Mouse (Mus musculus): Measurements from ENCODE around the gene Ap5b1. TPM values are rescaled to one million over a fixed set of nuclear protein-coding genes. Genes with fewer than 3 reads are reported as not detected.

The Ap5b1 gene
- polyA plus RNA-seq, 1 experiment from 2014 or later: 2.9 TPM

DNA sequence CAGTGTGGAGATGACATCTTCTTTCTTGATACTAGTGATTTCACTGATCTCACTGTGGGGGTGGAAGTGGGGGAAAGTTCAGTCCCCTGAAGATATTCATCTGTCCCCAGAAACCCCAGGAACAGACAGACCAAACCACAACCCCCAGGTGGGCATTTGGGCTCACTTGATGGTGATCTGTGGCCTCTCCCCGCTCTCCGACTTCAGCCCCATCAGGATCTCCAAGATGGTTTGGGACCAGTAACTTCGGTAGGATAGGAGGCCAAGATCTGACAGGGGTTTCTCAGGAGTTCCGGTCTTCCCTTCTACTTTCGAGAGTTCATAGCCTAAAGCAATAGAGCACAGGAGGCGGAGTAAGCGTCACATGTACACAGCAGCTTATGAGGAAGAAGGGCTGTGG is 35.8 kb downstream of the Ap5b1 start:
- Histone ChIP-seq H3K9ac (peak overlapping the region; percentile 94; the same call in 1 of the 2 replicates), H3K4me1 (replicated peaks) (peaks cover 33% of the 10 kb centered on the region), H3K4me3 (no peak overlapping the region), H3K9me3 (no peaks in the 10 kb centered on the region), H3K27ac (replicated peaks) (no peak overlapping the region), H3K36me3 (peaks cover 60% of the 10 kb centered on the region), H3K4me2 (no peak overlapping the region), H3K27me3 (no peaks in the 10 kb centered on the region)
- no peak for ATAC-seq (ENCODE audit: low read depth)
- WGBS: 89% methylated on average over 7 of the region's 7 CpGs

DNA sequence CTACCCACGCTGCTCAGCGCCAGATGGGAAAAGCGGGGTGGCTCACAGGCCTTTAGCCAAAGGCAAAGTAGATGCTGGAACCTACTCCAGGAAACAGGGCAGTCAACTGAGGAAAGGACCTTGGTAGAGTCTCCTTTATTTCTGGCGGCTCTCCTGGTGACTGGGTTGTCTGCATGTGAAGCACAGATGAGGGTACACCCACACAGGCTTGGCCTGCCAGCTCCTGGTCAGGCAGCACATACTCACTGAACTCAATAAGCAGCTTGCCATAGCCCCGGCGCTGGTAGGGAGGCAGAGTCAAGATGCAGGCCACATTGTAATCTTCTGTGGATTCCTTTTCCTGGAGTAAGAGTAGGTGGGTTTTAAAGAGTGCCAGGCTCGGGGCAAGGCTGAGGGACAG is 37.3 kb downstream of the Ap5b1 start:
- Histone ChIP-seq H3K4me2 (no peak overlapping the region), H3K27ac (replicated peaks) (no peak overlapping the region), H3K9ac (no peak overlapping the region), H3K9me3 (no peaks in the 10 kb centered on the region), H3K27me3 (no peaks in the 10 kb centered on the region), H3K4me1 (replicated peaks) (peaks cover 40% of the 10 kb centered on the region), H3K36me3 (peaks cover 63% of the 10 kb centered on the region), H3K4me3 (no peak overlapping the region)
- 96% methylated on average over 7 of the region's 7 CpGs for WGBS
- no peak for ATAC-seq (ENCODE audit: low read depth)

DNA sequence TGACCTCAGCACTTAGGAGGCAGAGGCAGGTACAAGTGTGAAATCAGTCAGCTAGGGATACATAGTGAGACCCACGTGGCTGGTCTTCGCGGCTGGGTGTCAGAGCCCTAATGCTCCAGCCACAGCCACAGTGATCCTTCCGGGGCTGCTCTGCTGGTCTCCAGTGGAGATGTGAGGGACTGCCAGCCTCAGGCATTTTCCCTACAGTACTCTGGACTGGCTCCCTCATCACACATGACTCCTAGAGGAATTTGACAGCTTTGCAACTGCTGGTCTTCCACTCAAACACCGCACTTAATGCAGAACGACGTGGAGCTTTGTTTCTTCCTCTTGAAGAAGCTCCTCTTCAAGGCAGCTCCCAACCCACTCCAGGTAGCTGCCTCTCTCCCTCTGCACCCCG is 38.4 kb downstream of the Ap5b1 start:
- Histone ChIP-seq H3K9ac (no peak overlapping the region), H3K4me3 (no peak overlapping the region), H3K27ac (replicated peaks) (no peak overlapping the region), H3K27me3 (no peaks in the 10 kb centered on the region), H3K9me3 (no peaks in the 10 kb centered on the region), H3K4me2 (no peak overlapping the region), H3K36me3 (peaks cover 63% of the 10 kb centered on the region), H3K4me1 (replicated peaks) (peaks cover 49% of the 10 kb centered on the region)
- WGBS: 82% methylated on average over 8 of the region's 8 CpGs
- ATAC-seq (ENCODE audit: low read depth): no peak

DNA sequence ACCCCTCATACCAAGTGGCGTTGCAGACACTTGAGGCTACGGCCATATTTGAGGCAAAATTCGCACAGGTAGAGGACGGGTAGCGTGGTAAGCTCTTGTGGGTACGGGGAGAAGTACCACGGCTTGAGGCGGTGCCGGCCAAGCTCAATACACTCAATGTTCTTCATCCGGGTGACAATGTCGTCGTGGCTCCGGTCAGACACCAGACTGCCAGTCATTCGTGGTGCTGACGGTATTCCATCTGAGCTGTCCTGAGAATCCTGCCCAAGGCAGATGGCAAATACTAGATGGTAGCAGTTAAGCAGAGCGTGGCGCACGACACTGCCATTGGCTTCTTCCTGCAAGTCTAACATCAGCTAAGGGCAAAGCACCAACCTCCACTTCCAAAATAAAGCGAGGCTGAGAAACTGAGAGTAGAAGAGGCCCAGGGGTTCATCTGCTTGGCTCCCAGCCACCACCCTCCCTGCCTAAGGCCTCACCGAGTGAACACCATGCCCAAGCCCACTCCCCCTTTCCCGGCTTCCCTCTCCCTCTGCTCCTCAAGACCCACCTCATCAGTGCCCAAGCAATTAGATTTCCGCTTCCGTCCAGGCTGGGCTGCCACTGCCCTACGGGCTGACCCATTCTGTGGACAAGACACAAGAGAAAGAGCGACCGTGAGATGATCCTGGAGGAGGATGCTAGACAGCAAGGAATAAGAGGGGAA is 40.0 kb downstream of the Ap5b1 start:
- Histone ChIP-seq H3K27me3 (no peaks in the 10 kb centered on the region), H3K9me3 (no peaks in the 10 kb centered on the region), H3K27ac (replicated peaks) (no peak overlapping the region), H3K4me2 (peak overlapping the region; percentile 76; the same call in 1 of the 2 replicates), H3K4me1 (replicated peaks) (peaks cover 43% of the 10 kb centered on the region), H3K36me3 (peaks cover 61% of the 10 kb centered on the region), H3K4me3 (no peak overlapping the region), H3K9ac (peak overlapping the region; percentile 85; the same call in 1 of the 2 replicates)
- WGBS: 96% methylated on average over 26 of the region's 26 CpGs
- no peak for ATAC-seq (ENCODE audit: low read depth)

GRCm38 (mm10) chr19:5608707-5609106 is 40.9 kb downstream of the Ap5b1 start:
- 93% methylated on average over 13 of the region's 13 CpGs for WGBS
- Histone ChIP-seq H3K27me3 (peaks cover 5% of the 10 kb centered on the region; the same call in 1 of the 2 replicates), H3K9me3 (no peaks in the 10 kb centered on the region), H3K4me1 (replicated peaks) (peaks cover 34% of the 10 kb centered on the region), H3K4me2 (peak overlapping the region; percentile 76), H3K27ac (replicated peaks) (peak overlapping the region; percentile 98), H3K4me3 (peak overlapping the region; percentile 58), H3K9ac (peak overlapping the region; percentile 85), H3K36me3 (peaks cover 52% of the 10 kb centered on the region)
- no peak for ATAC-seq (ENCODE audit: low read depth)

DNA sequence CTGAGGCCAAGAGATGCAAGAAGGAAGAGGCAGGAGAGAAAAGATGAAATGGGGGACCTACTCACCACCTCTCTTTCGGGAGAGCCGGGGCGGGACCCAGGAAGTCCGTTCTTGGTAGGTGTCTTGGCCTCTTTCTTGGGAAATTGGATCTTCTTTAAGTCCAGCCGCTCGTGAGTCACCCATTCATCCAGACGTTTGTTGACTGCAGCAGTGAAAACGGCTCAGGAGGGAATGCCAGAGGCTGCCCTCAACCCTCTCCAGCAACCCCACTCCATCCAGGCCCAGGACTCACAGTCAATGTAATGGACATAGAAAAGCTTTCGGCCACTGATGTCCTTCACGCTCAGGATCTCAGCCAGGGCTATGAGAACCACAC is 41.3 kb downstream of the Ap5b1 start:
- peak overlapping the region; percentile 98 for H3K27ac ChIP-seq (replicated peaks)
- peak overlapping the region; percentile 58 for H3K4me3 ChIP-seq
- H3K4me1 ChIP-seq (replicated peaks): peaks cover 31% of the 10 kb centered on the region
- ATAC-seq (ENCODE audit: low read depth): no peak
- H3K36me3 ChIP-seq: peaks cover 48% of the 10 kb centered on the region
- WGBS: 66% methylated on average over 10 of the region's 10 CpGs
- peak overlapping the region; percentile 85 for H3K9ac ChIP-seq
- H3K9me3 ChIP-seq: no peaks in the 10 kb centered on the region
- H3K4me2 ChIP-seq: peak overlapping the region; percentile 76
- H3K27me3 ChIP-seq: peaks cover 9% of the 10 kb centered on the region; the same call in 1 of the 2 replicates

DNA sequence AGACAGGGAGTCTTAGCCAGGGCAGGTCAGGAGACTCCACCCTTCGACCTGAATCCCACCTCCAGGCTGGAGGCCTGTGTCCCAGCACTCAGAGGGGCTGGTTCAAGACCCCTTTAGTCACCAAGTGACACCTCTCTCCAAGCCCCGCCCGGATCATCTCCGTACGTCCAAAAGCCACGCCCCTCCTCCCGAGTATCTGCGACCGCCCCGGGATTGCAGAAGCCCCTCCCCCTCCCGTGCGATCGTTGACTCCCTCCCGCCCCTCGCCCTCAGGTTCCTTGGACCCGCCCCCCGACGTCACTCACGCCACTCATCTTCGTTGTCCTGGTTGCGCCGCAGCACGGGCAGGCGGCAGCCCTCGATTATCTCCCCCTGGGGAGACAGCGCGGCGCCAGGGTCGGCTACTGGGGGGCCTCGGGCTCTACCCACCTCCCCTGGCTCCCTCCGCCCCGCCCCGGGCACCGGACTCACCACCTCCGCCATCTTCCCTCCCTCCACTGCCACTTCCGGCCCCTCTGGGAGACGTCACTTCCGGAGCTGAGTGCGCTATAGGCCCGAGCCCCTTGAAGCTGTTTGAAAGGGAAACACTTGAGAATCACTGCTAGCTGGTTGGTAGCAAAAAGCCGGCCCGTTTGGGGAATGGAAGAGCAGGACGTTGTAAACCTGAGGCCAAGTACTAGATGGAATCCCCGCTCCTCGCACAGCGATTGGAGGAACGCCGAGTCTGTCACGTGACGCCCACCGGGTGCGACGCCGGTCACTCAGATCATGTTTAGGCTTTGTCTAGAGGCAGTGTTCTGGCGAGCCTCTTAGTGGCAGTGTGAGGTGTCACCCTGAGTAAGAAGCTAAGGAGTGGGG is 42.0 kb downstream of the Ap5b1 start, which contains the start of gene Kat5:
TSS of gene Kat5 (minus strand) at position 691 of the 858 bp plus-strand sequence.
- ATAC-seq (ENCODE audit: low read depth): peak; percentile 93
- H3K4me3 ChIP-seq: peak within 1 kb of the TSS; percentile 58
- peaks cover 42% of the 10 kb centered on the region for H3K36me3 ChIP-seq
- H3K9ac ChIP-seq: peak within 1 kb of the TSS; percentile 85
- H3K4me2 ChIP-seq: peak within 1 kb of the TSS; percentile 76
- peaks cover 9% of the 10 kb centered on the region; the same call in 1 of the 2 replicates for H3K27me3 ChIP-seq
- no peaks in the 10 kb centered on the region for H3K9me3 ChIP-seq
- peak within 1 kb of the TSS; percentile 98 for H3K27ac ChIP-seq (replicated peaks)
- H3K4me1 ChIP-seq (replicated peaks): peaks cover 31% of the 10 kb centered on the region
- WGBS: under 1% methylated on average over 53 of the region's 55 CpGs

GRCm38 (mm10) chr19:5611973-5612372 is 44.1 kb downstream of the Ap5b1 start:
- H3K27ac ChIP-seq (replicated peaks): no peak overlapping the region
- no peaks in the 10 kb centered on the region for H3K9me3 ChIP-seq
- no peak for ATAC-seq (ENCODE audit: low read depth)
- peaks cover 31% of the 10 kb centered on the region for H3K4me1 ChIP-seq (replicated peaks)
- H3K36me3 ChIP-seq: peaks cover 20% of the 10 kb centered on the region
- H3K9ac ChIP-seq: no peak overlapping the region
- no peak overlapping the region for H3K4me2 ChIP-seq
- no peak overlapping the region for H3K4me3 ChIP-seq
- H3K27me3 ChIP-seq: peaks cover 22% of the 10 kb centered on the region
- 90% methylated on average over 1 of the region's 1 CpGs for WGBS

DNA sequence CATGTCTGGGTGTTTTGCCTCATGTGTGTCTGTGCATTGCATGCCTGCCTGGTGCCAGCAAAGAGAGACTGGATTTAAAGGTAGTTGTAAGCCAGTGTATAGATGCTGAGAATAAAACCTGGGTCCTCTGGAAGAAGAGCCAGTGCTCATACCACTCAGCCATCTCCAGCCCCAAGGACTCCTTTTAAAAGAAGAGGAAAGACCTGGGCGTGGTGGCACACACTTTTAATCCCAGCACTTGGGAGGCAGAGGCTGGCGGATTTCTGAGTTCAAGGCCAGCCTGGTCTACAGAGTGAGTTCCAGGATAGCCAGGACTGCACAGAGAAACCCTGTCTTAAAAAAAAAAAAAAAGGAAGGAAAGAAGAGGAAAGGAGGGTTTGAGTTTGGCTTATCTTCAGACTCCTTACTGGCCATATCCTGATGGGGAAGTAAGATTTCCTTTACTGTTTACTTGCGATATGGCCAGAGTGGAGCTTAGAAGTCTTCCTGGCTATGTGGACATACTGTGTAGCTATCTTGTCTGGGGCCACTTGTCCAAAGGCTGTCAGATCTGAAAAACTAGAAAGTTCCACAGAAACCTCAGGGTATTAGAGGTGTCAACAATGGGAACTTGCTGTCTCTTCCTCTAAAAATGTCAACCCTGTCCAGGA is 45.1 kb downstream of the Ap5b1 start:
- H3K4me3 ChIP-seq: no peak overlapping the region
- H3K27me3 ChIP-seq: peaks cover 25% of the 10 kb centered on the region
- no peak for ATAC-seq (ENCODE audit: low read depth)
- peaks cover 25% of the 10 kb centered on the region for H3K4me1 ChIP-seq (replicated peaks)
- H3K4me2 ChIP-seq: no peak overlapping the region
- 71% methylated on average over 3 of the region's 3 CpGs for WGBS
- no peak overlapping the region for H3K9ac ChIP-seq
- no peak overlapping the region for H3K27ac ChIP-seq (replicated peaks)
- H3K9me3 ChIP-seq: no peaks in the 10 kb centered on the region
- H3K36me3 ChIP-seq: peaks cover 11% of the 10 kb centered on the region

DNA sequence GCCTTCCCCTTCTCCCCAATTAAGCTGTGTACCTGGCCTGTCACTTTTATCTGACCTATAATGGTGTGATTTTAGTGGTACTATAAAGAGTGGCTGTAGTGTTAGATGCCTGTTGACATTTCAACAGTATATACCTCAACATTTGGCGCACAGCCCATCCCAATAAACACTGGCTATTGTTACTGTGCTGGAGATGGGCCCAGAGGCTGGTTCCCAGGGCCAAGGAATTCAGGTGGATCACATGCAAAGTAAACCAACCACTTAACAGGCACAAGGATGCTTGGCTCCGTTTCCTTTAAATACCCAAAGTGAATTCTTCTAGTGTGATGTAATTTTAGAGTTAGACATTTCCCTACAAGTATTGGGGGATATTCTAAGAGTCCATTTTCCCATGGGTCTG is 47.1 kb downstream of the Ap5b1 start:
- ATAC-seq (ENCODE audit: low read depth): no peak
- 61% methylated on average over 2 of the region's 2 CpGs for WGBS
- Histone ChIP-seq H3K27me3 (peaks cover 36% of the 10 kb centered on the region), H3K27ac (replicated peaks) (no peak overlapping the region), H3K4me3 (no peak overlapping the region), H3K4me2 (no peak overlapping the region), H3K4me1 (replicated peaks) (peaks cover 10% of the 10 kb centered on the region), H3K9me3 (no peaks in the 10 kb centered on the region), H3K9ac (no peak overlapping the region), H3K36me3 (no peaks in the 10 kb centered on the region)

DNA sequence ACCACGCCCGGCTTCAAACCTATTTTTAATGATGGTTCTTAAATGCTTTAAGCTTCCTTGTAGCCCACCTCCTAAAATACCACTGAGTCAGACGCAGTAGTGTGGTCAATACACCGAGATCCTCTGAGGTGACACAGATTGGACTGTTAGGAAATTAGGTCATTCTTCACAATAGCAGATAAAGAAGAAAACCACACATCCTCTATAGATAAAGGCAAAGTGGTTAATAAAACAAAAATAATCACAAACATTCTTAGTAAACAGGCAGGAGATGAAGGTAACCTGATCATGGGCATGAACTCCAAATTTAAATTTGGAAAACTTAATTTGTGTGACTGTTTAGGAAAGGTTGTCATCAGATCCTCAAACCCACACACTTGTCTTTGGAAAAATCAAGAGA is 52.2 kb downstream of the Ap5b1 start:
- Histone ChIP-seq H3K9ac (no peak overlapping the region), H3K27me3 (peaks cover 24% of the 10 kb centered on the region), H3K27ac (replicated peaks) (no peak overlapping the region), H3K9me3 (no peaks in the 10 kb centered on the region), H3K4me2 (no peak overlapping the region), H3K4me3 (no peak overlapping the region), H3K4me1 (replicated peaks) (no peaks in the 10 kb centered on the region), H3K36me3 (no peaks in the 10 kb centered on the region)
- 91% methylated on average over 4 of the region's 4 CpGs for WGBS
- no peak for ATAC-seq (ENCODE audit: low read depth)

All from neural tube, embryonic 13.5 days (tissue).